In the genomic region with DNA sequence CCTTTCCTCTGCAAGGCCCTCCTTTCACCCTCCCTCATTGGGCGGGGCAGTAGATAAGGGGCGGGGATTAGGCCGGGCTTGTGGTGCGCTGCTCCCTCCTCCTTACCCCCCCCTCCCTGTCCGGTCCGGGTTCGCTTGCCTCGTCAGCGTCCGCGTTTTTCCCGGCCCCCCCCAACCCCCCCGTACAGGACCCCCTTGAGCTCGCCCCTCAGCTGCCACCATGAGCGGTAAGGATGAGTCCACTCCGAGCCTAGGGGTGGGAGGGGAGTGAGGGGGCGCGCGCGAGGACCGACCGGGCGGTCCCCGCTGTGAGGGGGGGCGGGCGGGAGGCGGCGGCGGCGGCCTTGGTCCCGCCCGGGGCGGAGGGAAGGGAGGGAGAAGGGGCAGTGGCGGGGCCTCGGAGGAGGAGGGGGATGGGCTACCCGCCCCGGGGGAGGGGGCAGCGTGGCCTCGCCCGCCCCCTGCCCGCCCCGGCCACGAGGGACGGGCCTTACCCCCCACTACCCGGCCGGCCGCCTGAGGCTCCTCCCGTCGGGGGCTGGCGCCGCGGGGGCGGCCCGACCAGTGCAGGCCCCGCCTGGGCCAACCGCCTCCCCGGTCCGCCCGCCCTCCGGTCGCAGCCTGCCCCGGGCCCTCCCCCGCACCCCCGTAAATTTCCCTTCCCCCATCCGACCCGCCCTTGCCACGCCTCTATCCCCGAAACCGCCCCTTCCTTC, we compare ENCODE assay signal across 1 mouse cellular context.
TF ChIP-seq lines count a peak whose summit lies in the region.

No protein-coding gene starts in this region.

TF ChIP-seq in myocyte, 11 proteins besides CTCF, POLR2A, EP300 and RAD21:
- TF ChIP-seq MYOD1 (IDR thresholded peaks at IDR 0.05; ENCODE audit: control insufficient read depth in 1 of 3, insufficient read length in 2 of 3, low read depth in 2 of 3) (peak in 1 of 3 experiments; percentile 19), SRF (IDR thresholded peaks at IDR 0.05; ENCODE audit: control insufficient read depth, insufficient read length, low read depth) (no peak), USF1 (IDR thresholded peaks at IDR 0.05; ENCODE audit: low read depth) (no peak), POLR2AphosphoS2 (IDR thresholded peaks at IDR 0.05; ENCODE audit: insufficient read length, low read depth) (peak; percentile 26), TCF3 (IDR thresholded peaks at IDR 0.05; ENCODE audit: insufficient read length, low read depth) (no peak)
